Mouse (Mus musculus) spleen, adult 2 months (tissue): ENCODE results near the gene Pdcd2. TPM values are rescaled to one million over a fixed set of nuclear protein-coding genes. Genes with fewer than 3 reads are reported as not detected.

ENCODE experiments used
- DNase-seq, 2 experiments: peaks; one replicate each; pipeline versions ENCODE4 v3.0.0 to v3.0.0-alpha.2; 2012 to 2021; ENCODE audit warnings: low spot score in 2 of 2, low read depth in 1 of 2
- H3K27ac ChIP-seq: fragments of 200-500 bp; 2 replicates; pipeline ENCODE4 v1.5.1; 2012; ENCODE audit warnings: low read length, inconsistent platforms; ENCODE audit not compliant: insufficient read depth
- H3K27me3 ChIP-seq: fragments of 200-500 bp; 2 replicates; pipeline ENCODE4 v1.6.1; 2012; ENCODE audit warnings: mild to moderate bottlenecking, moderate library complexity, low read length, inconsistent platforms; ENCODE audit not compliant: control insufficient read depth, insufficient read depth
- H3K36me3 ChIP-seq: fragments of 200-500 bp; 2 replicates; pipeline ENCODE4 v1.6.1; 2012; ENCODE audit warnings: mild to moderate bottlenecking, low read length, inconsistent platforms; ENCODE audit not compliant: control insufficient read depth, insufficient read depth
- H3K4me1 ChIP-seq: fragments of 200-500 bp; 2 replicates; pipeline ENCODE4 v1.6.1; 2011; ENCODE audit warnings: inconsistent platforms; ENCODE audit not compliant: control insufficient read depth, insufficient read depth, insufficient read length
- H3K4me3 ChIP-seq: fragments of 200-500 bp; 2 replicates; pipeline ENCODE4 v1.5.1; 2011; ENCODE audit warnings: mild to moderate bottlenecking, inconsistent platforms; ENCODE audit not compliant: insufficient read depth, insufficient read length; ENCODE audit errors: extremely low read depth
- CTCF ChIP-seq: fragments of 200-500 bp; IDR thresholded peaks from 2 replicates; pipeline ENCODE4 v1.5.1; 2011; ENCODE audit warnings: mild to moderate bottlenecking, inconsistent platforms; ENCODE audit not compliant: insufficient read depth, insufficient read length, insufficient replicate concordance; ENCODE audit errors: extremely low read depth
- POLR2A ChIP-seq: fragments of 200-500 bp; IDR thresholded peaks from 2 replicates; pipeline ENCODE4 v1.6.1; 2011; ENCODE audit warnings: low read depth, low read length, inconsistent platforms
- WGBS: fragments of 180-500 bp; shearing (Covaris S2); methylation state at CpG from one replicate; pipeline ENCODE4 v1.1.7; 2018; 5-methylcytosine and 5-hydroxymethylcytosine counted together
- polyA plus RNA-seq: library from polyadenylated mRNA; depleted of rRNA; stranded (reverse); fragments of >200 nt; gene quantifications from 2 replicates; pipeline ENCODE4 v1.2.3, GENCODE M21; 2012; rRNA removed

Gene Pdcd2
- polyA plus RNA-seq, 1 experiment: 21.7 TPM

GRCm38 (mm10) chr17:15510694-15511093 is 16.4 kb downstream of the Pdcd2 start:
- 93% methylated on average over 2 of the region's 2 CpGs for WGBS
- DNase-seq: no peak
- H3K4me3 ChIP-seq: no peak overlapping the region

GRCm38 (mm10) chr17:15499656-15500394 is 27.3 kb downstream of the Pdcd2 start, which contains the start of the genes Psmb1 and Tbp:
Psmb1 (minus strand) TSS chr17:15499751.
Tbp (plus strand) TSS chr17:15499888.
- Histone ChIP-seq H3K4me1 (peaks cover 7% of the 10 kb centered on the region), H3K27ac (peak within 1 kb of the TSS; percentile 78), H3K36me3 (peaks cover 8% of the 10 kb centered on the region), H3K4me3 (peak within 1 kb of the TSS; percentile 77), H3K27me3 (no peaks in the 10 kb centered on the region)
- TF ChIP-seq CTCF (no peak), POLR2A (peak; percentile 54)
- under 1% methylated on average over 63 of the region's 63 CpGs for WGBS
- DNase-seq: peak; percentile 95 to 97

More at GRCm38 (mm10) chr17:15510694-15511093, 16.4 kb downstream of the Pdcd2 start:
- Histone ChIP-seq H3K27me3 (no peaks in the 10 kb centered on the region), H3K36me3 (peaks cover 40% of the 10 kb centered on the region), H3K27ac (no peak overlapping the region), H3K4me1 (no peaks in the 10 kb centered on the region)
- TF ChIP-seq CTCF (no peak), POLR2A (no peak)

- Histone ChIP-seq H3K36me3 (peaks cover 4% of the 10 kb centered on the region; the same call in 1 of the 2 replicates), H3K4me3 (no peak overlapping the region), H3K27me3 (no peaks in the 10 kb centered on the region), H3K27ac (no peak overlapping the region), H3K4me1 (peaks cover 7% of the 10 kb centered on the region)
- no peak for DNase-seq
- 61% methylated on average over 7 of the region's 7 CpGs for WGBS
- TF ChIP-seq POLR2A (no peak), CTCF (no peak)
Observed at GRCm38 (mm10) chr17:15498753-15499113, 28.4 kb downstream of the Pdcd2 start.

- Histone ChIP-seq H3K4me1 (peaks cover 7% of the 10 kb centered on the region), H3K27me3 (no peaks in the 10 kb centered on the region), H3K36me3 (peaks cover 7% of the 10 kb centered on the region), H3K4me3 (peak overlapping the region; percentile 91), H3K27ac (peak overlapping the region; percentile 88)
- DNase-seq: peak; percentile 81 to 93
- WGBS: 1% methylated on average over 50 of the region's 50 CpGs
- TF ChIP-seq POLR2A: peak; percentile 45; the same call in 1 of the 2 replicates
- no peak for TF ChIP-seq CTCF
Observed at GRCm38 (mm10) chr17:15497882-15498752, 29.0 kb downstream of the Pdcd2 start.

DNA sequence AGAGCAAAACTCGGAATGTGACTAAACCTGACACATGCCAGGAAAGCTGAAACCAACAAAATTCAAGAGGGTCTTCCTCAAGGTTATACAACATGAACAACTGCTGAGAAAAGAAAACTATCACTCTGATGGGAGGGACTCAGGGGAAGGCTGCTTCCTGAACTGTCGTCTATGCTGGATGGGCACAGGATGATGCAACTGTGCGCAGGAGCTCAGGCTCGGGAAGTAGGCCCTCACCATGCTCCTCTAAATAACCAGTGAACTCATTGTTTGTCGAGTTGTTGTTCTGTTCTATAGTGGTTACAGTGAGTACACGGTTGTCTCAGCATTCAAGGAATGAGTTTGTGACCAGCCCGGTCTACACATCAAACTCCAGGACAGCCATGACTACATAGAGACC is 36.6 kb downstream of the Pdcd2 start:
- Histone ChIP-seq H3K27ac (no peak overlapping the region), H3K27me3 (no peaks in the 10 kb centered on the region), H3K4me3 (no peak overlapping the region), H3K36me3 (peaks cover 30% of the 10 kb centered on the region), H3K4me1 (no peaks in the 10 kb centered on the region)
- WGBS: 87% methylated on average over 7 of the region's 7 CpGs
- TF ChIP-seq CTCF (no peak), POLR2A (no peak)
- DNase-seq: no peak

GRCm38 (mm10) chr17:15472671-15473070 is 54.4 kb downstream of the Pdcd2 start:
- DNase-seq: no peak
- 84% methylated on average over 4 of the region's 4 CpGs for WGBS
- Histone ChIP-seq H3K4me3 (no peak overlapping the region), H3K27me3 (no peaks in the 10 kb centered on the region), H3K36me3 (peaks cover 46% of the 10 kb centered on the region), H3K27ac (no peak overlapping the region), H3K4me1 (no peaks in the 10 kb centered on the region)
- TF ChIP-seq POLR2A (no peak), CTCF (no peak)

Other genes starting within 250 kb of the Pdcd2 start
- 49.3 and 67.8 TPM in 2 replicates for gene Dll1, start 150.4 kb downstream of the Pdcd2 start, polyA plus RNA-seq
- gene Fam120b, start 131.1 kb downstream of the Pdcd2 start, polyA plus RNA-seq: 8.4 and 8.5 TPM in 2 replicates
- gene Psmb1, start 27.6 kb downstream of the Pdcd2 start, polyA plus RNA-seq: 38.3 and 63.0 TPM in 2 replicates
- 37.5 and 43.3 TPM in 2 replicates for gene Tbp, start 27.4 kb downstream of the Pdcd2 start, polyA plus RNA-seq
- 2.3 and 2.4 TPM in 2 replicates for gene Prdm9, start 37.1 kb upstream of the Pdcd2 start, polyA plus RNA-seq
- 6.2 and 12.6 TPM in 2 replicates for gene Chd1, start 177.7 kb upstream of the Pdcd2 start, polyA plus RNA-seq